Mouse (Mus musculus): Measurements from ENCODE around the gene Pgd.

Gene Pgd

GRCm38 (mm10) chr4:149168016-149168415, 1.4 kb upstream of the Pgd start:
- no peak for DNase-seq (ENCODE audit: low spot score in 2 of 2)

DNA sequence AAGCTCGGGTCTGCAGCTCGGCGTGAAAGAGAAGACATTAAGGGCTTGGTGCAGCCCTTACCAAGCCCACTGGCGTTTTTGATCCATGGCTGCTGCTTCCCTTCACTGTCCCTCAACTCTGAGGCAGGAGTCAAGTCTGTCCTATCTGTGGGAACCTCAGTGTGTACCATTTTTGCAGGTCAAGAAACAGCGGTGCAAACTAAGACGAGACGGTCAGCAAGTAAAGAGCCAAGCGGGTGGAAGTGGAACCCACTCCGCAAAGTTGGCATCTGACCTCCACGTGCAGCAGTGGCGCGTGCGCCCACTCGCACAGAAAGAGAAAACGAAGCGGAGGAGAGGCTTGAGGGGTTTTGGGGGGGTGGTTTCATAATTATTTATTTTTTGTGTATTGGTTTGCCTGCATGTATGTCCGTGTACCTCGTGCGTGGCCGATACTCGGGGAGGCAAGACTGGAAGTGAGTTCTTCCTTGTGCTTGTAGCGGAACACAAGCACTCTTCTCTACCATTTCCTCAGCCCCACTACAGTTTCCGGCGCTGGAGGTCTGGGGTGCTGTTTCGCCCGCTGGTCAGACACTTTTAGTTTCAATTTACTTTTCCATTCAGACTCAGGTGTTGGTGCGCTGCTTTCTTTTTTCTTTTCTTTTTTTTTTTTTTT, 513 bp upstream of the Pgd start:
- DNase-seq (ENCODE audit: low spot score in 2 of 2) = peak; percentile 79 to 80

GRCm38 (mm10) chr4:149164150-149164549, 2.4 kb downstream of the Pgd start:
- no peak for DNase-seq (ENCODE audit: low spot score in 2 of 2)

GRCm38 (mm10) chr4:149163196-149163595, 3.4 kb downstream of the Pgd start:
- no peak for DNase-seq (ENCODE audit: low spot score in 2 of 2)

DNA sequence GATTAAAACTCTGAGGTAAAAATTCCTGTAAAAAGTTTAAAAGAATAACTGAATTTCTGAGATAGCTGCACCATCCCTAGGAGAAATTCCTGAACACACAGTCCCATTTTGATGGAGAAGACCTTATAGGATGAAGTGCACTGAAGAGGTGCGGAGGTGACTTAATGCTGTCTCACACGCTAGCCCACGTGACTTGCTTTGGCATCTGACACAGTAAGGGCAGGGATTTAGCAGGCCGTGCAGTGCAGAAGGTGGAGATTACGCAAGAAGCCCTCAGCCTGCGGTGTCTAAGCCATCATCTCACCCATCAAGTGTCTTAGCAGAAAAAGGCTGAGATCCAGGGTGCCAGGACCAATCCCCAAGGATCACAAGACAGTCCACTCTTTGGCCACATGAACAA, 5.4 kb downstream of the Pgd start:
- DNase-seq (ENCODE audit: low spot score in 2 of 2) = no peak

- DNase-seq (ENCODE audit: low spot score in 2 of 2) = no peak
These were observed 6.7 kb downstream of the Pgd start for GRCm38 (mm10) chr4:149159891-149160290.

GRCm38 (mm10) chr4:149159203-149159602, 7.4 kb downstream of the Pgd start:
- no peak for DNase-seq (ENCODE audit: low spot score in 2 of 2)

- DNase-seq (ENCODE audit: low spot score in 2 of 2) = no peak
These were observed 9.1 kb downstream of the Pgd start for GRCm38 (mm10) chr4:149157415-149157973.

- DNase-seq (ENCODE audit: low spot score in 2 of 2) = peak in 1 of 2 experiments; percentile 53
These were observed 10.9 kb downstream of the Pgd start for GRCm38 (mm10) chr4:149155711-149156110.

GRCm38 (mm10) chr4:149154859-149155258, 11.7 kb downstream of the Pgd start:
- no peak for DNase-seq (ENCODE audit: low spot score in 2 of 2)

DNA sequence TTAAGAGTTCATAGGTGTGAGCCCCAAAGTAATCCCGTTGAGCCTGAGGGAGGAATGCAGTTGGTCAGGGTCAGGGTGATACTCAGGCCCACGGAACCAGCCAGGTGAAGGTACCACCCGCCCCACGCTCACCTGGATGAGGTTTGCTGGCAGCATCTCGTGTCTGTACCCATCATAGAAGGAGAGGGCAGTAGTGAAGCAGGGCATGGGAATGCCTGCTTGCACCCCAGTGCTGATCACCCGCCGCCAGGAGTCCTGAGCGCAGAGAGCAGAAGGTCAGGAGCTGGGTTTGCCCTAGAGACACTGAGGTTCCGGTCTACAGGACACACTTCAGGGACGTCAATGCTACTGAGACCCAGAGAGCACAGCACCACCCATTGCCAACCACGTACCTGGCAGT, 15.8 kb downstream of the Pgd start:
- no peak for DNase-seq (ENCODE audit: low spot score in 2 of 2)

DNA sequence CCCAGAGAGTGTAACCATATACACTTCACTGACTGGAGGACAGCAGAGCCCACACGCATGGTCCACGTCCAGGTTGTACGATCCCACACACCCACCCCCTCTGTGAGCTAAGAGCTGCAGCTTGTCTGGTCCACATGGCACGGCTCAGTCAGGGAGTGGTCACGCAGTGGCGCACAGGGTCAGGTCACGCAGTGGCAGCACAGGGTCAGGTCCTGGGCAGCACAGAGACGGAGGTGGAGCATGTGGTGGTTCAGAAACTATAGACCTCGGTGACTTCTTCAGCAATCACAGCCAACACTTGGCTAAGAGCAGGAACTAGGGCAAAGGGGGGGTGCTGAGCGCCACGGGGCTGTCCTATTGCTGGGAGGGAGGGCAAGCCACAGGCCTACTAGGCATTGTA, 16.3 kb downstream of the Pgd start:
- no peak for DNase-seq (ENCODE audit: low spot score in 2 of 2)

- DNase-seq (ENCODE audit: low spot score in 2 of 2) = no peak
These were observed 17.0 kb downstream of the Pgd start for GRCm38 (mm10) chr4:149149611-149150010.

GRCm38 (mm10) chr4:149149196-149149595, 17.4 kb downstream of the Pgd start:
- DNase-seq (ENCODE audit: low spot score in 2 of 2) = no peak

GRCm38 (mm10) chr4:149148084-149148483, 18.5 kb downstream of the Pgd start:
- no peak for DNase-seq (ENCODE audit: low spot score in 2 of 2)

- no peak for DNase-seq (ENCODE audit: low spot score in 2 of 2)
These were observed 19.0 kb downstream of the Pgd start for GRCm38 (mm10) chr4:149147528-149147927.

DNA sequence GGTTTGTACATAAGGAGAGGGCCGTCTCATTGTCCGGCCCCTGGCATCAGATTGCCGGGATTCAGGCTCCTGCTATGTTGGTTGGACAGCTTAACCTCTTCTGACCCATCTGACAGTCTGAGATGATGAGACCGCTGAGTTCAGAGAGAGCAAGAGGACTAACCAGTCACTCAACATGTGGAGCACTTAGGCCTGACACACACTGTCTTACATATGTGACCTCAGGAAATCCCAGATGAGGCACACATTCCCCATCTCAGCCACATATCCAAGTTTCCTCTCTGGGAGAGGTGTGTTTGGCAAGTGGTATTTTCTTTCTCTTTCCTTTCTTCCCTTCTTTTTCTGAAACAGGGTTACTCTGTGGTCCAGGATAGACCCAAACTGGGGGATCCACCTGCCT, 21.4 kb downstream of the Pgd start:
- no peak for DNase-seq (ENCODE audit: low spot score in 2 of 2)

DNA sequence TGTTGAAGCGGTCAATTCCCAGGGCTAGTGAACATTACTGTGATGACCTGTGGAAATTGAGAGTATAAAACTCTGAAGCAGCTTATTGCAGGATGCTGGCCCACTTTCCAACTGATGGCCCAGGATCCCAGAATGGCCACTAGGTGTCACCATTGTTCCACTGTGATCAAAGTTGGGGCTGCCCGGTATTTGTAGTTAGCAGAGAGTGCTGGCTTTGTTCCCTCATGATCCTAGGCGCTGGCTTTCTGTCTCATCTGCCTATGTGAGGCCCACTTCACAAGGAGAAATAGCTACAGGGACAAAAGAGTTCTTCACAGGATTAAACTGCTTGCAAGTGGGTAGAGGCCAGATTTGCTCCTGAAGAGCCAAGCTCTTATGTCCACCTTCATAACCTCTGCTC, 22.1 kb downstream of the Pgd start:
- DNase-seq (ENCODE audit: low spot score in 2 of 2) = peak; percentile 64 to 70

DNA sequence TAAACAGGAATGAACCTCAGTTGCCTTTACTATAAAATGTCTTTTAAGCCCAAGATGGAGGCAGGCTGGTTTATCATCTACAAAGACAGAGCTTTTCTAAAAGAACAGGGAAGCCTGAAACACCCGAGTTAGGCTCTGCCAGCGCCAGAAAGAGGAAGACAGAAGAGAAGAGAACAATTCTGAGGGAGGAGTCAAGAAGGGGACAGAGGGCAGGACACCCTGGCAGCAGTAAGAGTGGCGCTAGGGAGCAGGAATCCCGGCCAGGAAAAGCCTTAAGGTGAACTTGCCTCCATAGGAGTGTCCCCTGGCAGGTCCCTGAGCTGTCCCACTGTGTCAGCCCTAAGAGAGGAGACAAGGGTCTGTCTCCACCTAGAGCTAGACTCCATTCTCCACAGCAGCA, 23.0 kb downstream of the Pgd start:
- no peak for DNase-seq (ENCODE audit: low spot score in 2 of 2)

GRCm38 (mm10) chr4:149138515-149138914, 28.1 kb downstream of the Pgd start:
- DNase-seq (ENCODE audit: low spot score in 2 of 2) = no peak

DNA sequence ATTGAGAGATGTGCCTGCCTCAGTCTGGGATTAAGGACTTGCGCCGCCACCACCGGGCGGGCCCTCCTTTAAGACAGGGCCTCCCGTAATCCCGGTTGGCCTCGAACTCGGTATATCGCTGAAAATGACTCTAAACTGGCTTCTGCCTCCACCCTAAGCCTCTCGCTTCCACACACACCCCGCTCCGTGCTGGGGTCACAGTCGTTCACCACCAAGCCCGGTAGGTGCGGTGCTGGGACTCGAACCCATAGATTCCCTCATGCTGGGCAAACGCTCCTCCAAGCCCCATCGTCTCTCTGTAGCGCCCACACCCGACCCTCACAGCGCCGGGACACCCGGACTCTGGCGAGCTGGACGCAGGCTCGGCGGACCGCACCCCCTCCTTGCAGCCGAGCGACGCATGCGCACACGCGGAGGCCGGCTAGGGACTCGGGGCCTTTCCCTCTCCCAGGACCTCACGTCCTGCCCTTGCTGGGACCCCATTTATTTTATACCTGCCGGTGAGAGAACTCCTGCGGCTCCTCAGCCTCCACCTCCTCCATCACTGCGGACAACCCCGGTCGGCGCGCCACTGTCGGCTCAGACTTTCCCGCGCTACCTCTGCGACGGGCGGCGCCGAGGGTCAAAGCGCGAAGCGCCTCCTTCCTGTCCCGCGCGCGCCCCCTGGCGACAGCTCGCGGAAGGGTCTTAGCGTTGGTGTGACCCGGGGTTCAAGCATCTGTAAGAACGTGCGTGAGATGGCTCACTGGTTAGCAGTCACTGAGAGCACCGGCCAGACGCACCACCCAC, 29.4 kb downstream of the Pgd start, which contains the start of gene Cenps:
Gene Cenps, minus strand, starts transcription at position 648 of the 789 bp plus-strand sequence.
- peak; percentile 81 to 88 for DNase-seq (ENCODE audit: low spot score in 2 of 2)

GRCm38 (mm10) chr4:149136116-149136850, 30.3 kb downstream of the Pgd start:
- DNase-seq (ENCODE audit: low spot score in 2 of 2) = no peak
